ENCODE assay signal across 18 mouse cellular contexts in genomic region chr5:36149098-36149497, GRCm38 (mm10). TPM values are rescaled to one million over a fixed set of nuclear protein-coding genes. Genes with fewer than 3 reads are reported as not detected.
DNase-seq lines count a peak whose midpoint lies in the region; ATAC-seq and TF ChIP-seq lines count a peak whose summit lies in the region.
"Had no signal": no experiment of that assay in that cellular context is flagged by ENCODE, and none has a peak within 500 bp of the region (broad histone marks: within the 10 kb centered on the region; RNA-seq: fewer than 3 reads in every experiment).

No protein-coding gene starts in this region.

- intact Hi-C loops in heart, postnatal 36 days (cut with DNase I) = no loop called here

- DNase-seq in adrenal gland, postnatal 14 days = peak; percentile 22
- DNase-seq in adrenal gland, postnatal 25 days = no peak
- peak; percentile 29 for DNase-seq in hindbrain, embryonic 10.5 days (ENCODE audit: low spot score)
- DNase-seq in limb, embryonic 11.5 days (ENCODE audit: low spot score) = peak; percentile 28
- no peak for DNase-seq in limb, embryonic 10.5 days (ENCODE audit: low spot score)
- DNase-seq in brain, embryonic 14.5 days (ENCODE audit: low read depth) = peak; percentile 31
- DNase-seq in heart, postnatal 36 days = no peak
- DNase-seq: adrenal gland, adult 2 months; cerebellum, adult 9-11 months; lung, postnatal 10 days; right cerebral cortex, postnatal 4 days had no signal

- no peaks in the 10 kb centered on the region for H3K36me3 ChIP-seq in hindbrain, embryonic 10.5 days
- no peaks in the 10 kb centered on the region for H3K36me3 ChIP-seq in hindbrain, embryonic 13.5 days
- no peaks in the 10 kb centered on the region for H3K36me3 ChIP-seq in limb, embryonic 11.5 days (ENCODE audit: control insufficient read depth, insufficient read depth, low read length)
- no peaks in the 10 kb centered on the region for H3K36me3 ChIP-seq in limb, embryonic 10.5 days
- H3K36me3 ChIP-seq: embryonic facial prominence, embryonic 12.5 days; heart, embryonic 13.5 days; hindbrain, embryonic 15.5 days; midbrain, embryonic 12.5 days had no signal

- no peak for ATAC-seq in hindbrain, embryonic 13.5 days (ENCODE audit: low FRiP score)
- ATAC-seq in limb, embryonic 11.5 days (ENCODE audit: insufficient number of reproducible peaks, low FRiP score, low TSS enrichment, low read depth) = no peak

- 49% methylated on average over 8 of the region's 8 CpGs for WGBS in hindbrain, embryonic 10.5 days
- 49% methylated on average over 8 of the region's 8 CpGs for WGBS in hindbrain, embryonic 13.5 days
- 60% methylated on average over 8 of the region's 8 CpGs for WGBS in limb, embryonic 11.5 days
- WGBS in limb, embryonic 10.5 days = 57% methylated on average over 8 of the region's 8 CpGs

- TF ChIP-seq CTCF in brain, embryonic 14.5 days (IDR thresholded peaks at IDR 0.05; ENCODE audit: borderline replicate concordance, extremely low read depth, insufficient read depth, insufficient read length) = peak; percentile 24; the same call in 1 of the 2 replicates

- H3K4me1 ChIP-seq in hindbrain, embryonic 10.5 days (replicated peaks) = peaks cover 35% of the 10 kb centered on the region
- H3K4me1 ChIP-seq in hindbrain, embryonic 13.5 days (replicated peaks) = peaks cover 18% of the 10 kb centered on the region
- H3K4me1 ChIP-seq in limb, embryonic 11.5 days (ENCODE audit: control insufficient read depth, insufficient read depth, low read length) = no peaks in the 10 kb centered on the region
- no peaks in the 10 kb centered on the region for H3K4me1 ChIP-seq in limb, embryonic 10.5 days

- TF ChIP-seq POLR2A in brain, embryonic 14.5 days (IDR thresholded peaks at IDR 0.05; ENCODE audit: borderline replicate concordance, extremely low read depth, insufficient read depth, insufficient read length, poor library complexity, severe bottlenecking) = no peak

- peak overlapping the region; percentile 53; the same call in 1 of the 2 replicates for H3K27ac ChIP-seq in hindbrain, embryonic 10.5 days
- H3K27ac ChIP-seq in hindbrain, embryonic 13.5 days = no peak overlapping the region
- no peak overlapping the region for H3K27ac ChIP-seq in limb, embryonic 11.5 days (replicated peaks; ENCODE audit: low read depth, low read length)
- no peak overlapping the region for H3K27ac ChIP-seq in limb, embryonic 10.5 days
- H3K27ac ChIP-seq: embryonic facial prominence, embryonic 12.5 days; heart, embryonic 13.5 days; hindbrain, embryonic 15.5 days; midbrain, embryonic 12.5 days had no signal

- no peak overlapping the region for H3K9ac ChIP-seq in hindbrain, embryonic 13.5 days
- H3K9ac ChIP-seq in limb, embryonic 11.5 days (ENCODE audit: low read length) = no peak overlapping the region
- H3K9ac ChIP-seq: embryonic facial prominence, embryonic 12.5 days; heart, embryonic 13.5 days; hindbrain, embryonic 15.5 days; midbrain, embryonic 12.5 days had no signal

- H3K4me3 ChIP-seq in hindbrain, embryonic 10.5 days = no peak overlapping the region
- H3K4me3 ChIP-seq in hindbrain, embryonic 13.5 days = no peak overlapping the region
- no peak overlapping the region for H3K4me3 ChIP-seq in limb, embryonic 11.5 days (ENCODE audit: low read depth, low read length)
- no peak overlapping the region for H3K4me3 ChIP-seq in limb, embryonic 10.5 days
- H3K4me3 ChIP-seq: embryonic facial prominence, embryonic 12.5 days; heart, embryonic 13.5 days; hindbrain, embryonic 15.5 days; midbrain, embryonic 12.5 days had no signal

- H3K9me3 ChIP-seq in hindbrain, embryonic 10.5 days = no peaks in the 10 kb centered on the region
- H3K9me3 ChIP-seq in hindbrain, embryonic 13.5 days = no peaks in the 10 kb centered on the region
- H3K9me3 ChIP-seq in limb, embryonic 11.5 days (ENCODE audit: control insufficient read depth, low read length) = no peaks in the 10 kb centered on the region
- no peaks in the 10 kb centered on the region for H3K9me3 ChIP-seq in limb, embryonic 10.5 days (replicated peaks)
- H3K9me3 ChIP-seq: embryonic facial prominence, embryonic 12.5 days; heart, embryonic 13.5 days; hindbrain, embryonic 15.5 days; midbrain, embryonic 12.5 days had no signal

- H3K4me2 ChIP-seq in hindbrain, embryonic 13.5 days = no peak overlapping the region
- no peak overlapping the region for H3K4me2 ChIP-seq in limb, embryonic 11.5 days (ENCODE audit: low read depth, severe bottlenecking)
- H3K4me2 ChIP-seq: embryonic facial prominence, embryonic 12.5 days; heart, embryonic 13.5 days; hindbrain, embryonic 15.5 days; midbrain, embryonic 12.5 days had no signal

- peaks cover 30% of the 10 kb centered on the region; the same call in 1 of the 2 replicates for H3K27me3 ChIP-seq in hindbrain, embryonic 10.5 days (ENCODE audit: insufficient read depth, poor library complexity, severe bottlenecking)
- peaks cover 30% of the 10 kb centered on the region for H3K27me3 ChIP-seq in hindbrain, embryonic 13.5 days
- no peaks in the 10 kb centered on the region for H3K27me3 ChIP-seq in limb, embryonic 11.5 days (ENCODE audit: control insufficient read depth, insufficient read depth, low read length)
- H3K27me3 ChIP-seq in limb, embryonic 10.5 days (ENCODE audit: low read depth, poor library complexity, severe bottlenecking) = peaks cover 5% of the 10 kb centered on the region; the same call in 1 of the 2 replicates
- H3K27me3 ChIP-seq: embryonic facial prominence, embryonic 12.5 days; heart, embryonic 13.5 days; hindbrain, embryonic 15.5 days had no signal

RNA-seq across cellular contexts. Expression of gene Psapl1, which starts 54.7 kb away (rescaled TPM):
- total RNA-seq in adrenal gland, postnatal 14 days (2021) = not detected in 2 replicates
- not detected in 2 replicates for total RNA-seq in adrenal gland, postnatal 25 days (2021)
- not detected in 2 replicates for polyA plus RNA-seq in hindbrain, embryonic 10.5 days (2016; fragmentation: Nextera tagmentation; extraction: Ambion mirVana)
- not detected in 2 replicates for polyA plus RNA-seq in hindbrain, embryonic 13.5 days (2015; fragmentation: Nextera tagmentation; extraction: Ambion mirVana)
- 0.11 TPM in 1 of 2 replicates, not detected in the other for polyA plus RNA-seq in limb, embryonic 11.5 days (2014; fragmentation: Nextera tagmentation; extraction: Ambion mirVana)
- polyA plus RNA-seq in limb, embryonic 10.5 days (2016; fragmentation: Nextera tagmentation; extraction: Ambion mirVana) = 0.05 TPM in 1 of 2 replicates, not detected in the other
- 0.05 TPM in 1 of 2 replicates, not detected in the other for polyA plus RNA-seq in brain, embryonic 14.5 days (2012; rRNA removed)
- not detected for total RNA-seq in heart, postnatal 36 days (2021)
- total RNA-seq: adrenal gland, adult 2 months; gastrocnemius, adult 8-10 months; layer of hippocampus, postnatal 25 days had no signal
- polyA plus RNA-seq: adrenal gland, adult 2 months; hindbrain, embryonic 15.5 days had no signal

Comparison
In these comparisons a context has a peak if more than half of its experiments do, and no peak if none do; other contexts are left out.
1. DNase-seq: peak in adrenal gland, postnatal 14 days (single experiment), hindbrain, embryonic 10.5 days (single experiment), limb, embryonic 11.5 days (single experiment) and brain, embryonic 14.5 days (single experiment); none in adrenal gland, postnatal 25 days (single experiment), limb, embryonic 10.5 days (single experiment) and heart, postnatal 36 days (0 of 2).